Mouse (Mus musculus) effector memory CD4-positive, alpha-beta T cell, adult 7 months (primary cell): ENCODE measurements around the gene Tmem221. TPM values are rescaled to one million over a fixed set of nuclear protein-coding genes. Genes with fewer than 3 reads are reported as not detected.

Experiments
- polyA plus RNA-seq: library from polyadenylated mRNA; unstranded; fragments of 100-300 nt; shearing (Covaris generic); gene quantifications from one replicate; pipeline ENCODE4 v1.2.1, GENCODE M21; 2017

The Tmem221 gene
- 13.9 TPM for polyA plus RNA-seq

GRCm38 (mm10) chr8:71558071-71558957 is at the start of gene Tmem221:
Gene Tmem221, minus strand, starts transcription at chr8:71558871.

GRCm38 (mm10) chr8:71597451-71597850 is 38.8 kb upstream of the Tmem221 start, which contains the start of gene Fam129c:
Gene Fam129c, plus strand, starts transcription at chr8:71597648.

GRCm38 (mm10) chr8:71591471-71592373 is 33.1 kb upstream of the Tmem221 start, which contains the start of gene Pgls:
Gene Pgls, plus strand, starts transcription at chr8:71592176.

GRCm38 (mm10) chr8:71568387-71568937 is 9.8 kb upstream of the Tmem221 start, which contains the start of gene Slc27a1:
Gene Slc27a1, plus strand, starts transcription at chr8:71568882.

GRCm38 (mm10) chr8:71566501-71566900 is 7.8 kb upstream of the Tmem221 start, which contains the start of gene Nxnl1:
Gene Nxnl1, minus strand, starts transcription at chr8:71566601.

GRCm38 (mm10) chr8:71542632-71543343 is 15.9 kb downstream of the Tmem221 start, which contains the start of gene Mvb12a:
Gene Mvb12a, plus strand, starts transcription at chr8:71542922.

GRCm38 (mm10) chr8:71537028-71537867 is 21.4 kb downstream of the Tmem221 start, which contains the start of gene Bst2:
Gene Bst2, minus strand, starts transcription at chr8:71537456.

GRCm38 (mm10) chr8:71525226-71526050 is 33.2 kb downstream of the Tmem221 start, which contains the start of gene Ccdc194:
Gene Ccdc194, minus strand, starts transcription at chr8:71525711.

GRCm38 (mm10) chr8:71511644-71512043 is 47.0 kb downstream of the Tmem221 start, which contains the start of gene Plvap:
Gene Plvap, minus strand, starts transcription at chr8:71511752.

Other genes starting within 250 kb of the Tmem221 start
- 185 TPM for gene Use1, start 192.0 kb downstream of the Tmem221 start, polyA plus RNA-seq
- 17.4 TPM for gene Ocel1, start 187.6 kb downstream of the Tmem221 start, polyA plus RNA-seq
- gene Nr2f6, start 176.9 kb downstream of the Tmem221 start, polyA plus RNA-seq: 7.6 TPM
- 0.29 TPM for gene Ushbp1, start 163.1 kb downstream of the Tmem221 start, polyA plus RNA-seq
- 87.6 TPM for gene Babam1, start 162.0 kb downstream of the Tmem221 start, polyA plus RNA-seq
- 0.20 TPM for gene Ankle1, start 152.9 kb downstream of the Tmem221 start, polyA plus RNA-seq
- gene Abhd8, start 95.2 kb downstream of the Tmem221 start, polyA plus RNA-seq: 112 TPM
- 21.5 TPM for gene Mrpl34, start 93.9 kb downstream of the Tmem221 start, polyA plus RNA-seq
- gene Dda1, start 89.7 kb downstream of the Tmem221 start, polyA plus RNA-seq: 143 TPM
- gene Ano8, start 72.9 kb downstream of the Tmem221 start, polyA plus RNA-seq: 16.6 TPM
- 6.5 TPM for gene Gtpbp3, start 70.8 kb downstream of the Tmem221 start, polyA plus RNA-seq
- gene Plvap, start 47.1 kb downstream of the Tmem221 start, polyA plus RNA-seq: not detected
- not detected for gene Ccdc194, start 33.2 kb downstream of the Tmem221 start, polyA plus RNA-seq
- gene Bst2, start 21.4 kb downstream of the Tmem221 start, polyA plus RNA-seq: 108 TPM
- gene Mvb12a, start 15.9 kb downstream of the Tmem221 start, polyA plus RNA-seq: 65.2 TPM
- gene Nxnl1, start 7.7 kb upstream of the Tmem221 start, polyA plus RNA-seq: 1.9 TPM
- gene Slc27a1, start 10.0 kb upstream of the Tmem221 start, polyA plus RNA-seq: 16.1 TPM
- gene Pgls, start 33.3 kb upstream of the Tmem221 start, polyA plus RNA-seq: 66.7 TPM
- gene Fam129c, start 38.8 kb upstream of the Tmem221 start, polyA plus RNA-seq: 2.7 TPM
- gene Colgalt1, start 52.1 kb upstream of the Tmem221 start, polyA plus RNA-seq: 30.3 TPM
- not detected for gene Unc13a, start 112.9 kb upstream of the Tmem221 start, polyA plus RNA-seq
- 72.8 TPM for gene Jak3, start 117.4 kb upstream of the Tmem221 start, polyA plus RNA-seq
- 17.5 TPM for gene Insl3, start 130.3 kb upstream of the Tmem221 start, polyA plus RNA-seq
- gene B3gnt3, start 142.9 kb upstream of the Tmem221 start, polyA plus RNA-seq: 2.9 TPM
- gene Fcho1, start 166.8 kb upstream of the Tmem221 start, polyA plus RNA-seq: 169 TPM